Mouse (Mus musculus): Measurements from ENCODE around the gene Gm3448.
"Not testable (repeated sequence)": the region's sequence is repeated elsewhere in the genome, so short reads cannot be mapped to it uniquely, and the experiment has no call there.

- not testable (repeated sequence) for TF ChIP-seq CTCF (IDR thresholded peaks at IDR 0.05; ENCODE audit: control insufficient read depth, insufficient read depth, low read length); POLR2A (IDR thresholded peaks at IDR 0.05; ENCODE audit: borderline replicate concordance, control insufficient read depth, low read depth, low read length)
Measured at GRCm38 (mm10) chr17:15000047-15000446, 41.3 kb downstream of the Gm3448 start.
